Mouse (Mus musculus) thymus, adult 2 months (tissue): Measurements from ENCODE around the gene Ndufc1.

Experiments
- CTCF ChIP-seq: fragments of 200-500 bp; IDR thresholded peaks from 2 replicates; pipeline ENCODE4 v1.5.1; 2012; ENCODE audit warnings: mild to moderate bottlenecking, control low read depth, low read length, moderate library complexity, borderline replicate concordance; ENCODE audit not compliant: control insufficient read depth, poor library complexity, insufficient read depth; ENCODE audit errors: extremely low read depth
- POLR2A ChIP-seq: fragments of 200-500 bp; IDR thresholded peaks from 2 replicates; pipeline ENCODE4 v1.6.1; 2012; ENCODE audit warnings: mild to moderate bottlenecking, low read length, control low read depth, moderate library complexity; ENCODE audit not compliant: control insufficient read depth, poor library complexity, insufficient read depth; ENCODE audit errors: extremely low read depth

GRCm38 (mm10) chr3:51391095-51391494, 17.7 kb downstream of the Ndufc1 start:
- TF ChIP-seq CTCF = no peak
- no peak for TF ChIP-seq POLR2A
